Mouse (Mus musculus) heart, adult 8-10 months (tissue): ENCODE data around the gene Psg16. TPM values are rescaled to one million over a fixed set of nuclear protein-coding genes. Genes with fewer than 3 reads are reported as not detected.
"Not testable (repeated sequence)": the region's sequence is repeated elsewhere in the genome, so short reads cannot be mapped to it uniquely, and the experiment has no call there.

Source experiments
- DNase-seq: peaks from one replicate; pipeline ENCODE4 v3.0.0; 2022; ENCODE audit warnings: low spot score
- total RNA-seq, 4 experiments: library from RNA; stranded (reverse); gene quantifications; 2 replicates each; pipeline ENCODE4 v1.2.4; 2022

Gene Psg16
- total RNA-seq, 4 experiments from 2014 or later = 0.09 to 0.22 (median 0.14) TPM; not detected in 1

DNA sequence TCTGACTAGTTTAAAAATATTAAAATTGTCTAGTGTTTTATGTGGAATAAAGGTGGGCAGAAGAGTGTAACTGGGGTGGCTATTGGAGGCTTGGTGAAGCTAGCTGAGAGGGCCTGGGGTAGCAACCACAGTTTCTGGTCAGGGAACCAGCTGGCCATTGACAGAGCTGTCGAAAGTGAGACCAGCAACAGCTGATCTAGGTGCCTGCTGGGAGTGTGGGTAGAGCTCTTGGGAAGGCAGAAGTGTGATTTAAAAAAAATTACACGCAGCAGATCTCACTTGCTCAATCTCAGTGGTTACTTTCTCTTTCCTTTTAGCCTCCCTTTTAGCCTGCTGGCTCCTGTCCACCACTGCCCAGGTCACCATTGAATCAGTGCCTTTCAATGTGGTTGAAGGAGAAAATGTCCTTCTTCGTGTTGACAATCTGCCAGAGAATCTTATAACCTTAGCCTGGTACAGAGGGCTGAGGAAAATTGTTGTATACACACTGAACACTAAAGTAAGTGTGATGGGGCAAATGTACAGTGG is 16.3 kb downstream of the Psg16 start:
- DNase-seq = no peak

DNA sequence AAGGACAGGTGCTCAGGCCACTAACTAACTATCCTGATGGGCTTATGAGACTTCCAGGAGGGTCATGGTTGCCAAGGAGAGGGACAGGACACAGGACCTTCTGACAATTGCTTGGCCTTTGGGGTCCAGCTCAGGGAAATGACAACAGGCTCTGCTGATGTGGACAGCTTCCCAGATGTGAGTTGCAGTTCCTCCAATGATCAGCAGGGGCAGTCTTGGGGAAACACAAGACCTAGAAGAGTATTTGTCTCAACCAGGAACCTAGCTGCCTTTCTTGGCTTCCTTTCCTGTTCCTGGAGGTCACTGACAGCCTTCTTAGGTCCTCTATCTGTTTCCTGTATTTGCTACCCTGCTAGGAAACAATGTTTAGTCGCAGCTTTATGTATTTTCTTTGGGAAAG is 17.4 kb downstream of the Psg16 start:
- DNase-seq = no peak

DNA sequence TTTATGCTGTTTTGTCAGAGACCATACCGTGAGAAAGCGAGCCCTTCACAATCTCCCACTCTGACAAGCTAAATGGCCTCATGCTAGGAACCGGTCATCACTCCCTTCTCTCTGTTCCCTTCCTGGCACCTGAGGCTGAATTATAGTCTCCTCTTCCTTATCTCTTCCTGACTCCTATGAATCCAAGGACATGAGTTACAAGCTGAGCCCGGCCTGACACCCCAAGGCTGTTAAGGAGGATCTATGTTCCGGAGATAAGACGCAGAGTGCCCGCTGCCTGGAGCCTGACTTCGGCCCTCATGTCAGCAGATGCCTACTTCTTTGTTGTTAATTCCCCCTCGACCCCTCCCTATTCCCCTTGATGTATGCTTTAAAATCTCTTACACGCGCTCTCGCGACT is 27.8 kb downstream of the Psg16 start:
- not testable (repeated sequence) for DNase-seq

DNA sequence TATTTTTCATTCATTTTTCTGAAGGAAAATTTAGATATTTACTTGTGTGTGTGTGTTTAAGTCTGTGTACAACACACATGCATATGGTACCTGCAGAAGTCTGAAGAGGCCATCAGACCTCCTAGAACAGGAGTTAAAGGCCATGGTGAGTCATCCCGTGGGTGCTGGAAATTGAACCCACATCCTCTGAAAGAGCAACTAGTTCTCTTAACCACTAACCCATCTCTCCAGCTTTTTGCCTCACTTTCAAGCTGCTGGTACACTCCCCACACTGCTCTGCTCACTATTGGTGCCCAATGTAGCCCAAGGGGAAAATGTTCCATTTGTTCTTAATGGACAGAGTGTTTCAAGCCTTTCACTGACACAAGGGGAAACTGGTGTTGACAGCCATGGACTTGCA is 61.5 kb downstream of the Psg16 start:
- no peak for DNase-seq

DNA sequence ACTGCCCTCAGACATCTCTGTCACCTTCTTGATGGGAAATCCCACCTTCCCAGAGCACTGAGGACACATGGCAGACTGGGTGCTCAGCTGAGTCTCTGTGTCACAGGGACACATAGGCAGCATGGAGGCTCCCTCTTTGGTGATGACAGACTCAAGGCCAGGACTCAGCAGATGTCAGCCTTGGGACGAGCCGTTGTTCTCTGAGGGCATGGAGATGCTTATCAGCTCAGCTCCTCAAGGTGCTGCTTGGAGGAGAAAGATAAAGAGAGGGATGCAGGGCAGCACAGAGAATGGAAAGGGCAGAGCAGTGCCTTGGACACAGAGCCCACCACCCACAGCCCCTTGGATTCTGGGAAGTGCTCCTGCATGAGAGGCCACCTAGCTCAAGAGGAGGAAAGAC is 76.1 kb downstream of the Psg16 start, which contains the start of gene Ceacam3:
TSS of gene Ceacam3 (plus strand) at position 352 of the 400 bp plus-strand sequence.
- DNase-seq = no peak

DNA sequence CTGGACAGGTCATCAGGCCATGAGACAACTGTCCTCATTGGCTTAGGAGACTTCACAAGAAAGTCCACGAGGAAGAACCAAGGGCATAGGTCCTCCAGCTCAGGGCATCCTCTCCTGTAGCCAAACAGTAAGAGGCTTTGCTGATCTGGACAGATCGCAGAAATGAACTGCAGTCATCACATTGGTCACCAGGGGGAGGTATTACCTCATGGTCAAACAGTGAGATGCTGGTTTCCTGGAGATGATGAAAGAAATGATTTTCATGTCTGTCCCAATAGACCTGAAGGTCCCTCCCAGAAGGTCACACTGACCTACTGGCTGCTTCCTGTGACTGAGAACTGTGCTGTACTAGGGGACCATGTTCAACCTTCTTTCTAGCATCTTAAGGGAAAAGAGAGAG is 81.8 kb downstream of the Psg16 start:
- peak; percentile 43 for DNase-seq

DNA sequence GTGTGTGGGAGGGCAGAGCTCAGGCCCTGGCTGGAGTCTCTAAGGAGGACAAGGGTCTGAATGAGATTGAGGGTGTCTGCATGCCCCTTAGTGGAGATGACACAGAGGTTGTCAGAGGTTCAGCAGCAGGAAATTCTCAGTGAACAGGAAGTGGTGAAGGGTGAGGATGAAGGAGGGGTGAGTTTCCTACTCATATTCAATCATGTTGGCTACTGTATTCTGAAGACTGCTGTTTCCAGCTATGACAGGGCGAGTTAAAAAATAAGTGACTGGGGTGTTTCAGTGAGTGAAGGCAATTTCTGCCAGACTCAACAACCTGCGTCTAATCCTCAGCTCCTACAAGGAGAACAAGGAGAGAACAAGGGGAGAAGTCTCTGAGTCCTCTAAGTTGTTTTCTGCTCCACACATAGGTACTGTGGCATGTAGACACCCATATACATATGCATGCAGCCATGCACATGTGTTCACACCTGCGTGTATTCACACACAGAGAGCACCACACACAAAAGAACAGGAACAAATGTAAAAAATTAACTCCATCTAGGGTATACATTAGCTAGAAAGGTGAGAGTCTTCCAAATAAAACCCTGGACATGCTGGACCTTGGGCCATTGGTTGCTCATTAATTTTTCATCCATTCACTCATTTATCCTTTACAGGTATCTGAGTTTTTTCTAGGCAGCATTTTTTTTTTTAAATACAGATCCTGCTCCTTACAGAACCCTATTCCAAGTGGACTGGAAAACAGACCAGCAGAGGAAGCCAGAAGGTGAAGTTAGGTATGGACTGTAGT is 83.2 kb downstream of the Psg16 start:
- DNase-seq = no peak

DNA sequence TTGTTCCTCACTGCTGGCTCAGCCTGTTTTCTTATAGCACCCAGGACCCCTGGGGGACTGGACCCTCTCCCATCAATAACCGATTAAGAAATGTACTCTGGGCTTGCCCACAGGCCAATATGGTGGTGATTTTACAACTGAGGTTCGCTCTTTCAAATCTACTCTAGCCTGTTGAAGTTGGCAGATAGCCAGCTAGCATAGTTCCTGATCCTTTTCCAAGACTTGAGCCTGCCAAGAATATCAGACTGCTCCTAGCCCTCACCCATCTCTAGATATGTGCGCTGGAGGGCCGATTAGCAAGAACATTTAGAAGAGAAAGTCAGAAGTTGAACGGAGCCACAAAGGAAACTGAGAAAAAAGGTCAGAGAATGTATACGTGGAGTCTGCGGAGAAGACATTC is 85.2 kb downstream of the Psg16 start:
- peak; percentile 8 for DNase-seq

DNA sequence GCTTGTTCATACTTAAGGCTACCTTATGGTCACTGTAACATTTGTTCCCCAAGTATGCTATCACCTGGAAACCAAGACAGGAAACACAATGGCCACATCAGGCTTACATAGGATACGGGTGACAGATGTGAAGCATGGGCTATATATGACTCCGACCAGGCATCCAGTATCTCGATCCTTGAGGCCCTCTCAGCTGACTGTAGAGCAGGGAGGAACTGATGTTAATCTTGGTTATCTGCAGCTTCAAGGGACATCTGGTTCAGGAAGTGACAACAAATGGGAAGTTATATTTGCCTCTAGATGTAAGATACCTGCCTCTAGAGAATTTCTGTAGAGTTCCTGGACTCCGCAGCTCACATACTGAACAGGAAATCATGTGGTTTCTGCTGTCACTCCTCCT is 98.0 kb downstream of the Psg16 start:
- DNase-seq = no peak

Other genes starting within 250 kb of the Psg16 start
- gene Prkd2, start 231.1 kb upstream of the Psg16 start, total RNA-seq = 10 to 100 TPM; 13.1 to 16.7 (median 14.8) TPM
- 1 to 10 TPM; 8.0 to 9.5 (median 8.6) TPM for gene Dact3, start 198.7 kb upstream of the Psg16 start, total RNA-seq
- gene Gng8, start 182.3 kb upstream of the Psg16 start, total RNA-seq = 1 to 10 TPM; 1.0 to 1.5 (median 1.1) TPM
- 1 to 10 TPM; 1.9 to 3.5 (median 3.1) TPM for gene Ptgir, start 167.6 kb upstream of the Psg16 start, total RNA-seq
- gene Calm3, start 149.9 kb upstream of the Psg16 start, total RNA-seq = 100 to 1,000 TPM; 153 to 208 (median 191) TPM
- 1 to 10 TPM; 3.5 to 4.9 (median 4.3) TPM for gene Pnmal2, start 129.4 kb upstream of the Psg16 start, total RNA-seq
- gene Pnmal1, start 114.4 kb upstream of the Psg16 start, total RNA-seq = not detected
- gene Gm42372, start 91.0 kb upstream of the Psg16 start, total RNA-seq = not detected
- gene Ccdc8, start 81.3 kb upstream of the Psg16 start, total RNA-seq = 1 to 10 TPM; 3.2 to 5.1 (median 4.5) TPM
- gene Ppp5c, start 46.1 kb upstream of the Psg16 start, total RNA-seq = 100 to 1,000 TPM in 2 of 4 experiments, 10 to 100 TPM in 2; 95.4 to 106 (median 99.0) TPM
- 1 to 10 TPM in 2 of 4 experiments, under 1 TPM in 2; 0.80 to 3.1 (median 1.6) TPM for gene Hif3a, start 11.6 kb upstream of the Psg16 start, total RNA-seq
- not detected for gene Ceacam3, start 76.2 kb downstream of the Psg16 start, total RNA-seq
- gene Psg29, start 129.4 kb downstream of the Psg16 start, total RNA-seq = not detected